Mouse (Mus musculus) heart, adult 2 months (tissue): Measurements from ENCODE around the gene Stra8.

Source experiments
- EP300 ChIP-seq: fragments of 200-500 bp; IDR thresholded peaks from 2 replicates; pipeline ENCODE4 v1.6.1; 2011; ENCODE audit warnings: low read depth, low read length, control low read depth; ENCODE audit not compliant: insufficient read depth
- POLR2A ChIP-seq: fragments of 200-500 bp; IDR thresholded peaks from 2 replicates; pipeline ENCODE4 v1.6.1; 2011; ENCODE audit warnings: mild to moderate bottlenecking, low read depth, low read length, control low read depth; ENCODE audit not compliant: insufficient read depth

DNA sequence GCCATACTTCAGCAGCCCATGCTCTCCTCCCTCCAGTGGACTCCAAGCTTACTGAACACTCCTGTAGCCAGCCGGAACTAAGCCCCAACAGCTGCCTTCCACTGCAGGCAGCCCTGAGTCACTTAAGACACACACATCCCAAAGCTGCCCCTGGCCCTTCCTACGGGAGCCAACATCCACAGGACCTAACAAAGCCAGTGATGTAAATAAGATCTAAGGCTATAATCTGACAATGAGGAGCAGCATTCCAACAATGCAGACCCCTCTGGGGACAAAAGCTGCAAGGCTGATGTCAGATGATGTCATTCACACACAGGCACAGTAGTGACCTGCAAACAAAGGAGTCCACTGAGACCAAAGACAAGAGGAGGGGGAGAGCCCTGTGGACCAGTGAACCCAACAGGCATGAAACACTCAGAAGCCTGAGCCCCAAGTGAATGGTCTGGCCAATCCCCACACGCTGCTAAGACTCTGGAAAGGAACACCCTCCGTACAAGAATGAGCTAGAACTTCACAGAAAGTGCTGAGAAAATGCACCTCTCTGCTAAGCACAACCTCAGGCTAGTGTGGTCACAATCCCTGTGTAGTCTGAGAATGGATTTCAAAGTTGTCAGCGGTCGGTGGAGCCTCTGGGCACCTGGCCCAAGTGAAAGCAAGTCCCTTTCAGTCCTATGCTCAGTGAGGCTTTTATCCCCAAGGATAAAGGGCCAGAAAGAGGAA is 32.7 kb upstream of the Stra8 start:
- no peak for TF ChIP-seq EP300
- no peak for TF ChIP-seq POLR2A
